Mouse (Mus musculus) CH12.LX (cell line): ENCODE results near the gene Bcar1. TPM values are rescaled to one million over a fixed set of nuclear protein-coding genes. Genes with fewer than 3 reads are reported as not detected.

ENCODE experiments used
- DNase-seq: peaks from one replicate; pipeline ENCODE4 v3.0.0-alpha.2; 2013; ENCODE audit errors: extremely low read depth
- H3K27ac ChIP-seq: 2 replicates; pipeline ENCODE4 v1.5.1; 2012; ENCODE audit warnings: low read depth, mild to moderate bottlenecking, control low read depth, moderate library complexity; ENCODE audit not compliant: insufficient read depth
- H3K27me3 ChIP-seq: replicated peaks from 2 replicates; pipeline ENCODE3; 2012; ENCODE audit warnings: inconsistent platforms
- H3K36me3 ChIP-seq, 2 experiments: replicated peaks in 1 of 2; 2 replicates each; pipeline versions ENCODE3 to v1.6.1; 2012; ENCODE audit warnings: inconsistent platforms in 1 of 2, low read length in 1 of 2, mild to moderate bottlenecking in 1 of 2, mixed read lengths in 1 of 2, moderate library complexity in 1 of 2; ENCODE audit not compliant: control insufficient read depth in 1 of 2, insufficient read depth in 1 of 2
- H3K4me1 ChIP-seq, 2 experiments: 2 replicates each; pipeline ENCODE4 v1.6.1; 2012; ENCODE audit warnings: inconsistent platforms in 1 of 2, moderate library complexity in 1 of 2; ENCODE audit not compliant: insufficient read depth in 2 of 2, control insufficient read depth in 1 of 2
- H3K4me2 ChIP-seq: 2 replicates; pipeline ENCODE4 v1.6.1; 2012; ENCODE audit warnings: low read depth, mild to moderate bottlenecking, control low read depth; ENCODE audit not compliant: poor library complexity, insufficient read depth, severe bottlenecking
- H3K4me3 ChIP-seq, 3 experiments: fragments of 150-350 bp in 1 of 3; sonication (generic) in 1 of 3; replicated peaks in 1 of 3; 2 replicates each; pipeline versions ENCODE3 to v1.5.1; 2011 to 2012; ENCODE audit warnings: low read depth in 2 of 3, low read length in 2 of 3, mild to moderate bottlenecking in 2 of 3, moderate library complexity in 2 of 3, control low read depth in 1 of 3, improper control_type of control experiment in 1 of 3, inconsistent platforms in 1 of 3, mixed read lengths in 1 of 3; ENCODE audit not compliant: poor library complexity in 1 of 3
- H3K79me2 ChIP-seq: replicated peaks from 2 replicates; pipeline ENCODE4 v1.6.1; 2012; ENCODE audit warnings: mild to moderate bottlenecking, moderate library complexity; ENCODE audit not compliant: control insufficient read depth, poor library complexity, insufficient read depth, severe bottlenecking; ENCODE audit errors: extremely low read depth
- H3K9ac ChIP-seq: 2 replicates; pipeline ENCODE4 v1.6.1; 2012; ENCODE audit warnings: low read depth, mild to moderate bottlenecking, control low read depth, moderate library complexity; ENCODE audit not compliant: insufficient read depth
- H3K9me3 ChIP-seq: replicated peaks from 2 replicates; pipeline ENCODE3; 2012; ENCODE audit warnings: low read length, inconsistent platforms, mixed read lengths
- E2F4 ChIP-seq: IDR thresholded peaks from 2 replicates; pipeline ENCODE4 v1.6.1; 2011; ENCODE audit warnings: low read depth, low read length, improper control_type of control experiment; ENCODE audit not compliant: insufficient replicate concordance
- EP300 ChIP-seq: IDR thresholded peaks from 2 replicates; pipeline ENCODE4 v1.6.1; 2011; ENCODE audit warnings: low read length, improper control_type of control experiment
- HCFC1 ChIP-seq: IDR thresholded peaks from 2 replicates; pipeline ENCODE4 v1.6.1; 2012; ENCODE audit warnings: low read depth, mild to moderate bottlenecking, inconsistent platforms, low read length, improper control_type of control experiment
- JUN ChIP-seq: IDR thresholded peaks from 2 replicates; pipeline ENCODE4 v1.6.1; 2011; ENCODE audit warnings: low read depth, mild to moderate bottlenecking, low read length, improper control_type of control experiment, moderate library complexity; ENCODE audit not compliant: insufficient read depth
- JUND ChIP-seq: conservative IDR thresholded peaks from 2 replicates; pipeline ENCODE4 v1.6.1; 2011; ENCODE audit warnings: low read depth, low read length, improper control_type of control experiment
- KAT2A ChIP-seq: IDR thresholded peaks from 2 replicates; pipeline ENCODE4 v1.6.1; 2012; ENCODE audit warnings: low read length, improper control_type of control experiment, inconsistent platforms; ENCODE audit not compliant: insufficient replicate concordance
- MAFK ChIP-seq: IDR thresholded peaks from 2 replicates; pipeline ENCODE4 v1.6.1; 2011; ENCODE audit warnings: low read length, improper control_type of control experiment; ENCODE audit not compliant: insufficient replicate concordance
- MEF2A ChIP-seq: IDR thresholded peaks from 2 replicates; pipeline ENCODE4 v1.6.1; 2014; ENCODE audit warnings: low read depth, mild to moderate bottlenecking, inconsistent platforms, low read length, improper control_type of control experiment, borderline replicate concordance
- POLR2AphosphoS2 ChIP-seq: IDR thresholded peaks from 2 replicates; pipeline ENCODE4 v1.6.1; 2011; ENCODE audit warnings: low read depth, low read length, improper control_type of control experiment
- RAD21 ChIP-seq: IDR thresholded peaks from 2 replicates; pipeline ENCODE4 v1.6.1; 2011; ENCODE audit warnings: low read depth, mild to moderate bottlenecking, low read length, improper control_type of control experiment, moderate library complexity
- RCOR1 ChIP-seq: conservative IDR thresholded peaks from 2 replicates; pipeline ENCODE4 v1.6.1; 2012; ENCODE audit warnings: low read depth, mild to moderate bottlenecking, inconsistent platforms, low read length, improper control_type of control experiment
- TCF12 ChIP-seq: IDR thresholded peaks from 2 replicates; pipeline ENCODE4 v1.6.1; 2014; ENCODE audit warnings: low read depth, mild to moderate bottlenecking, inconsistent platforms, low read length, improper control_type of control experiment
- UBTF ChIP-seq: IDR thresholded peaks from 2 replicates; pipeline ENCODE4 v1.6.1; 2012; ENCODE audit warnings: low read depth, mild to moderate bottlenecking, inconsistent platforms, low read length, improper control_type of control experiment, moderate library complexity
- USF1 ChIP-seq: IDR thresholded peaks from 2 replicates; pipeline ENCODE4 v1.6.1; 2014; ENCODE audit warnings: low read depth, mild to moderate bottlenecking, inconsistent platforms, low read length, improper control_type of control experiment
- ZKSCAN1 ChIP-seq: IDR thresholded peaks from 2 replicates; pipeline ENCODE4 v1.6.1; 2012; ENCODE audit warnings: low read depth, inconsistent platforms, low read length, improper control_type of control experiment, borderline replicate concordance
- ZNF384 ChIP-seq: IDR thresholded peaks from 2 replicates; pipeline ENCODE4 v1.6.1; 2012; ENCODE audit warnings: low read depth, low read length, improper control_type of control experiment, inconsistent platforms
- dilution Hi-C: fragments of 300-500 bp; cut with MboI; formaldehyde crosslinking; loops from 2 replicates; pipeline ENCODE4 v1.14.3; 2020; ENCODE audit warnings: low sequenced_read_pairs; ENCODE audit not compliant: extremely low pct_unique_long_range_greater_than_20kb, extremely low pct_ligation_motif_present
- in situ Hi-C: fragments of 300-500 bp; cut with MboI; formaldehyde crosslinking; loops from 3 replicates; pipeline ENCODE4 v1.14.3; 2019; ENCODE audit warnings: low sequenced_read_pairs, low pct_ligation_motif_present, low pct_unique_long_range_greater_than_20kb, mixed read lengths
- polyA plus RNA-seq: library from polyadenylated mRNA; unstranded; fragments of >175 nt; gene quantifications from 2 replicates; pipeline ENCODE4 v1.2.1, GENCODE M21; 2012; ENCODE audit warnings: low read depth; ENCODE audit not compliant: insufficient read length
- total RNA-seq, 2 experiments: library from RNA; depleted of rRNA; stranded (reverse); fragments of 300-350 nt in 1 of 2; fragments of >200 nt in 1 of 2; gene quantifications; 2 replicates each; pipeline ENCODE4 v1.2.3; 2012 to 2014

The Bcar1 gene
- total and polyA plus RNA-seq, 3 experiments: 0.97 to 2.1 (median 1.2) TPM

- H3K79me2 ChIP-seq: no peaks in the 10 kb centered on the region
- no peak overlapping the region for H3K27ac ChIP-seq
- dilution Hi-C loops (no loop called here), in situ Hi-C loops (no loop called here)
- no peaks in the 10 kb centered on the region for H3K9me3 ChIP-seq
- no peak for DNase-seq
- TF ChIP-seq MEF2A: no peak
- TF ChIP-seq RAD21: no peak
- TF ChIP-seq JUND: no peak
- no peak for TF ChIP-seq TCF12
- TF ChIP-seq UBTF: no peak
- TF ChIP-seq E2F4: no peak
- TF ChIP-seq MAFK: no peak
- no peak for TF ChIP-seq RCOR1
- no peak for TF ChIP-seq KAT2A
- TF ChIP-seq POLR2AphosphoS2: no peak
- TF ChIP-seq USF1: no peak
- TF ChIP-seq JUN: no peak
- TF ChIP-seq HCFC1: no peak
- no peak for TF ChIP-seq ZNF384
- no peak overlapping the region for H3K4me3 ChIP-seq
- no peaks in the 10 kb centered on the region for H3K27me3 ChIP-seq
- H3K9ac ChIP-seq: no peak overlapping the region
- H3K4me1 ChIP-seq: peaks cover 3 to 30% of the 10 kb centered on the region in 2 experiments; a peak in 3 of 4 replicates
- peaks cover 7 to 75% of the 10 kb centered on the region in 2 experiments for H3K36me3 ChIP-seq
- H3K4me2 ChIP-seq: no peak overlapping the region
These were observed 42.5 kb upstream of the Bcar1 start for GRCm38 (mm10) chr8:111786116-111786515.

GRCm38 (mm10) chr8:111782671-111783394, 39.2 kb upstream of the Bcar1 start:
- H3K4me1 ChIP-seq: peaks cover 3 to 30% of the 10 kb centered on the region in 2 experiments; a peak in 3 of 4 replicates
- H3K4me2 ChIP-seq: no peak overlapping the region
- no peaks in the 10 kb centered on the region for H3K79me2 ChIP-seq
- peaks cover 17 to 81% of the 10 kb centered on the region in 2 experiments for H3K36me3 ChIP-seq
- in situ Hi-C loops: no loop called here
- dilution Hi-C loops: no loop called here
- H3K9ac ChIP-seq: no peak overlapping the region
- no peaks in the 10 kb centered on the region for H3K9me3 ChIP-seq
- no peaks in the 10 kb centered on the region for H3K27me3 ChIP-seq
- no peak for DNase-seq
- H3K4me3 ChIP-seq: no peak overlapping the region
- TF ChIP-seq EP300 (no peak), ZKSCAN1 (no peak)
- H3K27ac ChIP-seq: no peak overlapping the region
